Mouse (Mus musculus) cerebellum, adult 11-12 months (tissue): ENCODE data around the gene Cdk14.

Source experiments
- DNase-seq: peaks from one replicate; pipeline ENCODE4 v3.0.0; 2022

Cdk14 gene

DNA sequence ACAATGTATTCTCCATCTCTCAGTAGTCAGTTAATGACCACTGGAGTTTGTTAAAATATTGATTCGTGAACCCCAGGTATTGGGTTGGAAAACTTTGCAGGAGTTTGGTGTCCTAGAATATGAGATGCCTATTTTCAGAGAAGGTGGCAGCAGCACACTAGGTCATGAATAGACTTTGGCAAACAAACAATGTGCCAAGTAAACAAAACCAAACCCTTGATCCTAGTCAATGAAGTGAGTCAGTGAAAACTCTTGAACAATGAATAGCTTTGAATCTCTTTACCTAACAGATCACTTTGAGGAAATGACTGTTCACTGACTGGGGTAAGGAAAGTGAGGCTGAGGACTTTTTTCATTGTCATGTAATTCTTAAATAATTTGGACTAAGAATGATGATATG is 537.3 kb downstream of the Cdk14 start:
- no peak for DNase-seq

DNA sequence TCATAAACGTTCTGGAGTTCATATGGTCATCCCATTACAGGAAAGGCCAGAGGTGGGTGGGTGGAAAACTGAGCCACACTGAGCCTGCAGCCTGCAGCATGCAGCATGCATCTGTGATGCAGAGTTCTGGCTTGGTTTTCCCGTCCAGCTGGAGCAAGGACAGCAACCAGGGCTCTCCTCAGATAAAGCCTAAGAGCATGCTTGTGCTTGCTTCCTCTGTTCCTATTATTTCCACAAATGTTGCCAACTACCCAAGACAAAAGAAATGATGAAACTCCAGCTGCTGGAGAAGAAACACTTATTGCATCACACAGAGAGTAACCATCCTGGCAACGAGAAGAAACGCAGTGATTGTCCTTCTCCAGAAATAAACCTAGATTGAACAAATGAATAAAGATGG is 539.8 kb downstream of the Cdk14 start:
- no peak for DNase-seq

GRCm38 (mm10) chr5:4878934-4879333 is 541.2 kb downstream of the Cdk14 start:
- DNase-seq = no peak

- no peak for DNase-seq
Measured at GRCm38 (mm10) chr5:4877638-4878037, 542.5 kb downstream of the Cdk14 start.

DNA sequence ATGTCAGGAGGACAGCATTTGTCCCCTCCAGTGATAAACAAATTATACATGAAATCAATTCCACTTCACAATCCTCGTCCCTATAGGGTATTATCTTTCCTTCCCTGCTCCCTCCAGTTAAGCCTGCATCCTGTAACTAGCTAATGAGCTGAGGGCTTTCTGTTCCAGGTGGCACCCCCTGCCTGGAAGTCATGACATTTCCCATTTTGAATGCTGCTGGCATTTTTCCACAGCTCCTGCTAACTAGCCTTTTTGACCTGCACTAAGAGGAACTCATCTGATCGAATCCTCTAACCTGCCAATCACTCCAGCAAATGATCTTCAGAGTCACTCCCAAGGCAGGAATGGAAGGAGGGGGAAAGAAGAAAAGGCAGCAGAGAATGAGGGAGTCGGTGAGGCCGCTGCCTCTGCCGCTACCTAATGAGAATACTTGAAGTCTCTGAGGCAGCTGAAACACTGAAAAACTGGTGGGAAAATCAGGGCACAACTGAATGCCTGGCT is 542.9 kb downstream of the Cdk14 start:
- no peak for DNase-seq

GRCm38 (mm10) chr5:4876653-4877091 is 543.4 kb downstream of the Cdk14 start:
- DNase-seq = no peak

- no peak for DNase-seq
Measured at GRCm38 (mm10) chr5:4870041-4870726, 549.9 kb downstream of the Cdk14 start.

GRCm38 (mm10) chr5:4868563-4869120 is 551.5 kb downstream of the Cdk14 start:
- no peak for DNase-seq

GRCm38 (mm10) chr5:4867849-4868562 is 552.1 kb downstream of the Cdk14 start:
- DNase-seq = no peak

- DNase-seq = no peak
Measured at GRCm38 (mm10) chr5:4866945-4867344, 553.2 kb downstream of the Cdk14 start.

DNA sequence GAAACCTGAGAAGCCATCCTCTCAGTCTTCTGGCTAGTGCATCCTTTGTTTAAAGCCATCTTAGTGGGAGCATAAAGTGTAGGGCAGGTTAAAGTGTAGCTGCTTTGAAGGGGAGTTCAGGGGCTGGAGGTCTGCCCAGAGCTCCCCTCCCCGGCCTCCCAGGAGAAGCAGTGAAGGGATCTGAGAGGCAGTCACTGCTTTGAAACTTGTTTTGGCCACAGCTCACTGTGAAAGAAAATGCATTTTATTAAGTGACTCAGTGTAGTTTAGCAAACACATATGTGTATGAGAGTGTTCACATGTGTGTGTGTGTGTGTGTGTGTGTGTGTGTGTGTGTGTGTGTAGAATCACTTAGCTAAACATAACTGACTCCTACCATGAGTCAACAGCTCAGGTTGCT is 554.0 kb downstream of the Cdk14 start:
- DNase-seq = no peak

DNA sequence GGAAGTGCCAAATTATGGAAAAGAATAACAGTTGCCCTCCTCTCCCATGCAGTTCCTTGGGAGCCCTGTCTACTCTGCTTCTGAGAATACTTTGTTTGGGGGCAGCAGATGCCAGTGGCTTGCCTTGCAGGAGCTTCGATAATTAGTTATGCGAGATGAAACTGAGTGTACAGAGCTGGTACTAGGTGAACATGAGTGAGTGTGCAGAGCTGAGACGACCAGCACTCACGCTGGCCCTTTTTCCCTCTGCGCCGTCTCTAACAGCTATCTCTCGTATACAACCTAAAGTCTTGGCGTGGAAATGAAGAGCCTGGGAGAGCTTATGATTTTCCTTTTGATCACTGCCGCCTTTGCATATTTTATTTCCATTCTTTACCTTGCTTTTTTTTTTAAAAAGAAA is 558.5 kb downstream of the Cdk14 start:
- DNase-seq = no peak

DNA sequence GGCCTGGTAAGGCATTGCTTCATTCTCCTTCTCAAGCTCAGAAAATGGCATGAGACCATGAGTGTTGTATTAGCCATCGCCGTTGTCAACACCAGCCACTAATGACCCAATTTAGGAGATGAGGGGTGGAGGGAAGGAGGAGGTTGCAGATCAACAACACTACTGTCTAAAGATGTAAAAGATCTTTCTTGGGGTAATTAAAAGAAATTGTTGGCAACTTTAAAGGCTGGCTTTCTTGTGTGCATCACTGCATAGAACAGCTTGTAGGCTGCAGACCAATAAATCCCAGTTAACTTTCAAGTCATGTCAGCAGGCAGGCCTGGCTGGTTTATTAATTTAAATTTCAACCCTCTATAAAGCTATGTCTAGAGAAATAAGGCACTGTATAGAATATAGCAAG is 559.0 kb downstream of the Cdk14 start:
- DNase-seq = no peak

GRCm38 (mm10) chr5:4858032-4858641 is 562.0 kb downstream of the Cdk14 start:
- DNase-seq = no peak

- DNase-seq = no peak
Measured at GRCm38 (mm10) chr5:4853503-4853902, 566.6 kb downstream of the Cdk14 start.

- no peak for DNase-seq
Measured at GRCm38 (mm10) chr5:4852711-4853320, 567.3 kb downstream of the Cdk14 start.

GRCm38 (mm10) chr5:4851934-4852710 is 568.0 kb downstream of the Cdk14 start:
- no peak for DNase-seq

DNA sequence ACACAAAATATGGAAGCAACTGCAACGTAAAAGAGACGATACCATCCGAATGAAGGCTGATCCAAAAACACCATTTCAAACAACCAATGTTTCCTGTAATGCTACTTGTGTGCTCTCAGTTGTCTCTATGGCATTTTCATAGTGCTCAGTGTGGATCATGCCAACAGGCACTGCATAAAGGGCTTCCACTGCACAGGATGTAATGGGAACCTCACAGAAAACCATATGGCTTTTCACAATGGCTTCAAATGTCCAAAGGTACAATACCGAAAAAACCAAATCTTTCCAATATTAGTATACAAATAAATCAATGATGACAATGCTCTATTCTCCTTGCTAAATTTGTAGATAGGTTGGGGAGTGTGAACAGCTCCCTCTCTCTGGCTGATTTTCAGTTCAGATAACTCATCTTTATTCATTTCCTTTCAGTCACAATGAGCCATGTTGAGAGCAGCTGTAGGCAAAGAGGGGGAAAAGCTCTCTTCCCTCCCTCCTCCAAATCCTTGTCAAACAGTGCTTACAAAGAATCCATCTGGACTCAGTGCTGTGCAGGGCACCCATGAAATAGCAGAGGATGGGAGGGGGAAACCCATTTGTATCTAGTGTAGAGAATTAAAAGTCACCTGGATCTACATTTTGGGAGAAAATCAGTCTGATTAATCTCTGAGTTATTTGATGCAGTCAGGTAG is 568.7 kb downstream of the Cdk14 start:
- DNase-seq = no peak

DNA sequence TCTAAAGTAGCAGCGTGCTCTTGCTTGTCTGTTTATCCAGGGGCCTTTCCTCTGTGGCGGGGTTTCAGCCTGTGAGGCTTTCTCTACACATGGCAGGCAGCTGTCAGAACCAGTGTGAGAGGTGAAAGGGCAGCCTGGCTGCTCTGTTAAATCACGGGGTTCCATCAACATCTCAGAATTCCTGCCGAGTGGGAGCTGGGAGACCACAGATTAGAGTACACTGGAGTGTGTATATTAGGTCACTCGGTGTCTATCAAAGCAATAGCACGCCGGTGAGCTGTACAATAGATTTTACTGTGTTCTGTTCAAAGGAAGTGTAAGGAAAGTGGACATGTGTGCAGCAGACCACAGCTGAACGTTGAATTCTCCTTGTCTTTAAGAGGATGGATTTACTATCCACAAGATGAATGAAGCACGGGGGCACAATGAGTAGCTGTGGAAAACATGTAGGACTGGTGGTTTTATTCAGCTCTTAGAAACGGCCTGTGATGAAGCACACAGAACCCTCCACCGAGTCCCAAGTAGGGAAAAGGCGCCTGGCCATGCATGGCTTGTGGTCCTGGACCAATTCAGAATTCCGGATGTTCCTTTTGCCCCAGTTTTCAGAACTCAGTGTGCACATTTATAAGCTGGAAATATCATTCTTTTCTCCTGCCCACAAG is 585.2 kb downstream of the Cdk14 start:
- no peak for DNase-seq

- no peak for DNase-seq
Measured at GRCm38 (mm10) chr5:4833940-4834339, 586.2 kb downstream of the Cdk14 start.

- no peak for DNase-seq
Measured at GRCm38 (mm10) chr5:4826886-4827285, 593.2 kb downstream of the Cdk14 start.
